Mouse (Mus musculus) megakaryocyte, embryonic 14.5 days (primary cell): Measurements from ENCODE around the gene Frem1.

Experiments
- FLI1 ChIP-seq: IDR thresholded peaks from 2 replicates; pipeline ENCODE4 v1.6.1; 2012; ENCODE audit warnings: low read length, inconsistent platforms, mixed read lengths
- GATA1 ChIP-seq: IDR thresholded peaks from 3 replicates; pipeline ENCODE4 v1.6.1; 2012; ENCODE audit warnings: mixed read lengths, low read length, inconsistent platforms, borderline replicate concordance

DNA sequence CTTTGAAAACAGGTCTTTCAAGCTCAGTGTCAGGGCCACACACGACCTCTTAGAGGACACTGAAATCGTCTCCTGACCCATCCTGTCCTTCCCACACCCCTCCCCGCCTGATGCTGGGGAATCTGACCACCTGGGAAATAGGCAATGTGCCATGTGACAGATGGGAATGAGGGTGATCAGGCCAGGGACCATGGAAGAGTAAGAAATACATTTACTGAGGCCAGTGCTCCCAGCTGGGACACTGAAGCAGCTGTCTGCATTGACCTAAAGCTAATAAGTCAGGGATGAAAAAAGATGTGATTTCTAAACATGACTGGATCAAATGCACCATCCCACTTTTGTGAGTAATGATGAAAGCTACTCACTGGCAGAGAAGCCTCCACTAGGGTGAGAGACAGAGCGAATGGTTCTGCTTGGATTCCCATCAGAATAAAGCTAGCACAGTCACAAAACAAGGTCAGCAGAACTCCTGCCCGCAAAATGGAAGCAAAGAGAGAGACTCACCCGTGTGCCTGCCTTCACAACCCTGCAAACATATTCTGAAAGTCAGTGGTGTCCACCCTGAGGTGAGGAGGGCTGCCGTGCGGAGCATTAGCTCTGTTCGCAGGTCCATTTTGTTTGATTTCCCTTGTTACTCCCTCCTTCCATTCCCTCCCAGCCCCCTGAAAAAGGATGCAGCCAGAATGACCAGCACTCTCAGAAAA lies 106.4 kb downstream of the Frem1 start:
- no peak for TF ChIP-seq GATA1
- TF ChIP-seq FLI1 = no peak
